Mouse (Mus musculus) frontal cortex, postnatal 14 days (tissue): ENCODE data around the gene Lpar3.

Source experiments
- DNase-seq, 2 experiments: peaks; one replicate each; pipeline ENCODE4 v3.0.0; 2022; ENCODE audit warnings: low spot score in 2 of 2

The Lpar3 gene

DNA sequence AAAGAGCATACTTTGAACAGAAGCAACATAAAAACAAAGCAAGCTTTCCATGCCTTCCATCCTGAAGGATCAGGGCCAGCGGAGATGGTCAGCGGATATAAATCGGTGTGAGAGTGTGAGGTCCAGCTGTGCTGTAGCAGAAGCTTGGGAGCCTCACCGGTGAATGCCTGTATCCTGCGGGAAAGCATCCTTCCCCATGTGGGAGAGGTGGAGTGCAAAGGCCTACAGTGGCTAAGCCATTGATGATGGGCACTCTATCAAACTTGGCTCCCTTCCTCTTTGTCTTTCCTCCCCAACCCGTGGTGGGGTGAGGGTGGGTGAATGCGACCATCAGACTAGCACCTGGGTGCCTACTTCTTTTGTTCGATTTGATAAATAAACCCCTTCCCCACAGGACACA, 88.8 kb downstream of the Lpar3 start:
- DNase-seq = no peak

DNA sequence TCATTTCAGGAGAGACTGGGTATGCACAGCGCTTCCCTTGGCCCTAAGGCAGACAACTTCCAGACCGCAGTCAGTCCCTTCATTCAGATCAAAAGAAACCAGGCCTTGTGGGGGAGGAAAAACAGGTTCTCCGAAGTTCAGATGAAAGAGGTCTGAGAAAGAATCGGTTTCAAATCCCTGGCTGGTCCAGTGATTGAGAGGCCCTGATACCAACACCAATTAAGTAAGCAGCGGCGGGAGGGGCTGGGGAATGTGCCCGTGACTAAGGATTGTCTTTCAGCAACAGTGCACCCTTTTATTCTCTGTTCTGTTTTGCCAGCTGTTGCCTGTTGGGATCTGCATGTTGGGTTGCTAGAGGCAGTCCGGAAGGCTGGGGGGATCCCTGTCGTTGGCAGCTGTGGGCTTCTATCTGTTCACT, 90.4 kb downstream of the Lpar3 start:
- no peak for DNase-seq

DNA sequence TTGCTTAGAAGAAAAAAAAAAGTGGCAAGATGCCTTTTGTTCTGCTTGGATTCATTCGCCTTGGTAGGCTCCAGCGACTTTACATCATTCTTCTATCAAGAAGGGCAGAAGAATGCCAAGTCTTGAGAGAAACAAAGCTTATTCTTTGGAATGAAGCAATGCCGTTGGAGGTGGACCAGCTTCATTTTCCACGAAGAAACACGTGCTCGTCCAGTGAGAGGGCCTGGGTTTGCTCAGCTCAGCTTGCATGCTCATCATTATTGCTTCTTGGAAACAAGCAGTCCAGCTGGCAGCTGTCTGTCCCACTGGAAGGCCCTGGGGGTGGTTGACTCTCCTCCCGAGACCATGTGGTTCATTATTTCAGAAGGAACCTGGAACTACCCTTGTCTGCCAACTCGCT, 94.7 kb downstream of the Lpar3 start:
- no peak for DNase-seq

DNA sequence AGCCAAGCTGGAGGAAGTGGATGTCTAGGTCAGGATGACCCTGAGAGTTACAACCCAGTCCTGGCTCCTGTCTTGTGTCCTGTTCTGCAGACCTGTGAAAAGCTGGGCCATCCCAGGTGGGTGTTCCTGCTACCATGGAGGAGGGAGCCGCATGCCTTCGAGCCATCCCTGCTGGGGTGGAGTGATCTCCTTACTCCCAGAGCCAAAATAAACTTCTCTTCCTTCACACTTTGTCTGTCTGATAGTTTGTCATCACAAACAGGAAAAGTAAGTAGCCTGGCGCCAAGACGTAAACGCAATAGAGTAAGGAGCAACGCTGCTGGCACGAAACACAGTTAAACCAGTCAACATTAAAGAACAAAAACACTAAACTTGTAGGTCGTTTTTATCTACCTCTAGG, 95.5 kb downstream of the Lpar3 start:
- DNase-seq = no peak

DNA sequence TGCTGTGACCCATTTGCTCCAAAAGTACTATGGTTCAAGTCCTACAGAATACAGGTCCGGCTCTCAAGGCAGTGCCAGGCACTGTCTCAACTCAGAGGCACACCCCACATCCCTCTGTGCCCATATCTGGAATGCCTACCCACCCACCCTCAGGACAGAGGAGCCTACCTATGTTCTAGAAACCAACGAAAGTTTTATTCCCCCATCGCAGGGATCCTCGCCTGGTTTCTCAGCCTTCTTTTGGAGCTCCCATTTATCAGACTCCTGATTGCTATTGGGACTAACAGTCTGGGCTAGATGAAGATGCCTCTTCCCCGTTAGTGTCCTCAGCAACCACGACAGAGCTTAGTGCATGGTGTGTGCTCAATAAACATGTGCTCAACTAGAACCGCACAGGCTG, 96.6 kb downstream of the Lpar3 start:
- DNase-seq = peak in 1 of 2 experiments; percentile 1

DNA sequence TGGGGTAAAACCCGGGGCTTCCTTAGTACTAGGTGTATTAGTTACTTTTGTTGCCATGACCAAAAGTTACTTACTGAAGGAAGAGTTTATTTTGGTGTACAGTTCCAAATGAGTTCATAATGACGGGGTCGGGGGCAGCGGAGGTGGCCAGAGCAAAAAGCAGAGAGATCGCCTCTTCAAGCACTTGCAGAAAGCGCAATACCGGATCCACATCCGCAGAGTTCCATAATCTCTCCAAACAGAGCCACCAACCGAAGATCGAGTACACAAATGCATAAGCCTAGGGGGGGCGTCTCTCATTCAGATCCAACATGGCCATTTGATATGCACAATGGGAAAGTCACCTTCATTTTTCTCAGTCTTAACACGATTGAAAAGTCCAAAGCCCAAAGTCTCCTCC, 97.1 kb downstream of the Lpar3 start:
- peak in 1 of 2 experiments; percentile 3 for DNase-seq

DNA sequence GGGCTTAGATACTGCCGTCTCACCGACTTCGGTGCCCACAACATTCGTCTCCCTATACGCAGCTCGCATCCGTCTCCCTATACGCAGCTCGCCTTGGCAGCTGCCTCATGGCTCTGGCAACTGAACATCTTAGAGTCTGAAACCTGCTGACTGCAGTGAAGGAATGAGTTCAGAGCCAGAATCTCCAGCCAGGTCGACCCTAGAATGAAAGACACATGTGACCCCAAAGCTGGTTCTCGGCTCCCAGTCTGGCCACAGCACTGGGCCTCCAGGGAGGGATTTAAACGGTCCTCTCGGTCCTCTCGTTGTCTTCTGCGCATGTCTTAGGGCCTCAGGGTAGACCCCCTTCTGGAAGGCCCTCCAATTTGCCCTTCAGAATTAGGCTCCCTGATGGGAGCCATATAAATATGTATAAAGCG, 97.8 kb downstream of the Lpar3 start:
- DNase-seq = no peak

DNA sequence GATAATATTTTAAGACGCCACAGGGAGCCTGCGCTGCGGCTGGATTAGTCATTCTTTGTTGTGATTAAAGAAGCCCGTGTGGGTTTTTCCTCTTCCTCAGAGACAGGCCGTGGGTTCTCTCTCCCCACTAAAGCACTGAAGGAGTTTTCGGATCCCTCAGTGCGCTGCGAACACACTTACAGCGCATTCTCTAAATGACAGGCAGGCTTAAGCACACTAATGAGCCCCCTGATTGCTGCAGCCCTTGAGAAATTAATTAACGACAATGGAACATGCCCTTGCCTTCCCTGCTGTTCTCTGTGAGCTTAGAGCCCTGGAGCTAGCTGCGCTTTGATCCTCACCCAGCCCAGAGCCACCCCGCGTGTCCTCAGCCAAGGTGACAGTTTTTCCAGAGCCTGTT, 98.2 kb downstream of the Lpar3 start:
- peak in 1 of 2 experiments; percentile 10 for DNase-seq

DNA sequence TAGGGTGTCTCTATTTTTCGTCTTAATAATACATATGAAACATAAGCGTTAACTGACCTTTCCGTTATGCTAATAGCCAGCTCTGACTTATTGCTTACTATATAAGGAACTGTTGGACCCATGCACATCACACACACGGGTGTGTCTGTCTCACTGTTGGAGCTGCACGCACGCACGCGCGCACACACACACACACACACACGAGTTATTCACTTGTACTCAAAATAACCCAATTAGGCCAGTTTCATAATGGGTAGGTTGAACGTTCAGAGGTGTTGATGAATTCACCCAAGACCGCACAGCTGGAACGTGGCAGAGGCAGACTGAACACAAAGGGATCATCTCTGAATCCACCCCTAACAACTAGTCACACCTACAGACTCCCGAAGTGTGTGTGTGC, 98.7 kb downstream of the Lpar3 start:
- no peak for DNase-seq

DNA sequence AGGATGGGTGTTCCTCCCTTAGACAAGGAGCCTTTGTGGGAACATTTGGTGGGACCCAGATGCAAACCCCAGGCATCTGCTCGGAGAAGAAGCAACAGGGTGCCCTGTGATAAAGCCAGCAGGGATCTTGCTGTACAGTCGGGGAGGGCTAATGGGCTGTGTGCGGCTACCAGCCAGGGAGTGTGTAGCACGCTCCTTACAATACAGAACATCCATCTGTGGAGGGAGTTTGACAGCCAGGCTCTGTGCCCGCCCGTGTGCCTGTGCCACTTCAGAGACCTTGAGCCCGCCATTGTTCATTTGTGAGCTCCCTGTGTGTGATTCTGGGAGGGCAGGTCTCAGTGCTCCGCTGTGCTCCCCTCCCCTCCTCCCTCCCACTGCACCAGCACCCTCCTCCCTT, 104.2 kb downstream of the Lpar3 start:
- no peak for DNase-seq

DNA sequence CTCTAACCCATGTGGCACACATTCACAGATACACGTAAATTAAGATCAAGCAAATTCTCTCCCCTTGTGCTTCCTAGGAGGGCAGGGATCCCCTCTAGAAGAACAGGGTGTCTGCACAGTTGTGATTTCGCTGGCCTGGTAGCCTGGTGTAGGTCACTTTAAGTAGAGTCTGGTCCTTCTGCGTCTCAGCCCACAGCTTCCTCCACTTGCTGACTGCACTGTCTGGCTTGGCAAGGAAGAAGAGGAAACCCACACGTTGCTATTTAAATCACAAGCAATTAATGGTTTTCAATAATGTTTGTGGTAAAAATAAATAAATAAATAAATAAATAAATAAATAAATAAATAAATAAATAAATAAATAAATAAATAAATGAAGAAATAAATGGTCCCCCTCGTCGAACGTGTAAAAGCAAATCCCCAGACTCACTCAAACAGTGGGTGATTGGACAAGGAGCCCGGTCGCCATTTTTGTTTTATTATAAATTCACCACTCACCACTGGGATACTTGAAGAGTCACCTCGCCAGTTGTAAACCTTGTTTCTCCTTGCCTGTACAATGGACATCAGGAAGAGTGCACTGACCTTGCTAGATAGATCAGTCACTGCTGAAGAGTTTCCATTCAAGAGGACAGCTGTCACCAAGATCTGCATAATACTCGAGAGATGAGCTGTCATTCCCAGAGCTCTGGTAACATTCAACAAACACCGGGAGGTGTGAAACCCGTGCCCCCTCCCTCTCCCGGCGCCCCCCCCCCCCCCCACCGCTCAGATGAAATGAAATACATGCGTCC, 106.2 kb downstream of the Lpar3 start:
- DNase-seq = no peak

DNA sequence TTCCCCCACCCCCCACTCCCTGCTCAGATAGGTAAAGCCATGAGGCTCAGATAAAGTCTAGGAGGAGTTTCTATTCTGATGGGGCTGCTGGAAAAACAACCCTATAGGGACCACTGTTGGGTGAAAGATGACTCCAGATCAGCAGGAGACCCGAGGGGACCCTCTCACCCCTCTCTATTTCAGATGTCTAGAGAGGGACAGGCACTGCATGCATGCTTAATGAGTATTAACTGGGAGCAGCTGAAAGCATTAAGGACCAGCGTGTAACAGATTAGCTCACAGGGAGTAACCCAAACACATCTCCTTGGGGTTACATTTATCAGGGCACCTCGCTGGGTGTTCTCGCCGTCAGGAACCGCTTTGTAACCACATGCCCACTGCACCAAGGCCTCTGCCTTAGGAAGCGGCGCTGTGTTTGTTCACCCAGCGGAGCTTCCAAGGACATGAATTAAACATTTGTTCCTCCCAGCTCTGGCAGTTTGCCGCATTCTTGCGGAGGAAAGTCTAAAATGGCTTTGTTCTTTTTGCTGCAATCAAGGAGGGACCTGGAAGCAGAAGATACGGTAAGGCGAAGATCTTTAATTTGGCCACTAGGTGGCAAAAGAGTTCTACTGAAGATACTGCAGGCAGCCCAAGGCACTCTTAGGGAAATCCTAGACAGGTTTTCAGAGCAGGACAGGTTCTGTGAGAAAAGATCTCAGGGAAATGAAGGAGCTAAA, 106.9 kb downstream of the Lpar3 start:
- peak; percentile 71 to 73 for DNase-seq

DNA sequence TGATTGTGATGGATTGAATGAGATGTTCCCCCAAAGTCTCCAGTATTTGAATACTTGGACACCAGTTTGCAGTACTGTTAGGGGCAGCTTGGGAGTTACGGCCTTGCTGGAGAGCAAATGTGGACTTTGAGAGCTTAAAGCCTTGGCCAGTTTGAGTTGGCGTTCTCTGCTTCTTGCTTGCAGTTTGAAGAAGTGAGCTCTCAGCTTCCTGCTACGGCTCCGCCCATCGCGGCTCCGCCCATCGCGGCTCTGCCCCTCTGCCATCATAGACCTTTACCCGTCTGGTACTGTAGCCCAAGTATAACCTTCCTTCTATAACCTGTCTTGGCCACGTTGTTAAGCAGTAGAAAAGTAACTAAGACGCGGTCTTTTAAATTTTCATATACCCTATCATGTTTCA, 108.0 kb downstream of the Lpar3 start:
- no peak for DNase-seq

DNA sequence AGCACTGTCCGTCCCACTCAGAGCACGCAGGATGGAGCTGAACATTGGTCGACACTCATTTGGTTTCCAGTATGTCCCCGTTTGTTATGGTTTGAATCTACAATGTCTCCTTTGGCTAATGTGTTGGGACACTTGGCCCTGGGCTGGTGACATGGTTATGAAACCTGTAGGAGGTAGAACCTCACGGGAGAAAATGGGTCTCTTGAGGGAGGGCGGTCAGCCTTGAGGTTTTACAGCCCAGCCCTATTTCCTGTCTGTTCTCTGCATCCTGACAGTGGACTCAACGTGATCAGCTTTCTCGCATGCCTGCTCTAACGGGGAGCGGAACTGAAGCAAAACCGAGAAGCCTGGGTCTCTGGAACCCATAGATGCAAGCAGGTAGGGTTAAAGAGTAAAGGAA, 111.1 kb downstream of the Lpar3 start:
- no peak for DNase-seq

DNA sequence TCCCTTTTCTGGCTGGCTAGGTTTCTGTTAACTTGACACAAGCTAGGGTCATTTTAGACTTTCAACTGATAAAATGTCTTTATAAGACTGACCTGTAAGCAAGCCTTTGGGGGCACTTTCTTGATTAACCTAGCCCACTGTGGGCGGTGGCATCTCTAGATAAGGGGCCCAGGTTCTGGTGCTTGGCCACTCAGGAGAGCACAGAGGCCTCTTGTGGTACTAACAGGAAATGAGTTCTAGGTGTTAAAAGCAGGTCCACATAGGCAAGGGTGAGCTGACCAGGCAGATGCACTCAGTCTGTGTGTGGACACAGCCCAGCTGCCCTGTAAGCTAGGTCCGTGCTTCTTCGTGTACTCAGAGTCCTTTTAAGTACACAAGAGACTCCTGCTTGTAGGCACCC, 112.5 kb downstream of the Lpar3 start:
- no peak for DNase-seq

DNA sequence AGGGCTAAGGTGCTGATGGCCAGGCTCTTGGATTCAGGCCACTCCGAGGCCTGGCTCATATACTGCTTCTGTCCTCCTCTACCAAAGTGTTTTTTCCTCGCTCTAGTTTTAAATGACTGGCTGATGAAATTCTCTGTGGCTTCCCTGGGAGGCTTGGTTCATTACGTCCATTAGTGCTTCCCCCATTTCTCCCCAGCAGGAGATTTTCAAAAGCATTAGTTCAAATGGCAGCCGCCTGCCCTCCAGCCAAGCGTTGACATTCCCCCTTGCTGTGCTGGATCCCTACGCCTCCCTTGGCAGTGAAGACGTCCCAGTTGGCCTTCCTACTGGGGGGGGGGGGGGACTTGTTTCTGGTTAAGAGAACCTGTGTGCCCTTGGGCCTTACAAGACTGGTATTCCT, 113.3 kb downstream of the Lpar3 start:
- no peak for DNase-seq
